Mouse (Mus musculus) embryonic fibroblast, embryonic 13.5 days (primary cell): ENCODE measurements around the gene Kcnh1.

Source experiments
- CTCF ChIP-seq: IDR thresholded peaks from 2 replicates; pipeline ENCODE4 v1.5.1; 2011; ENCODE audit warnings: mild to moderate bottlenecking, control low read depth, low read length, moderate library complexity, borderline replicate concordance; ENCODE audit not compliant: insufficient read depth
- POLR2A ChIP-seq: IDR thresholded peaks from 2 replicates; pipeline ENCODE4 v1.6.1; 2011; ENCODE audit warnings: low read depth, mild to moderate bottlenecking, control low read depth, low read length, moderate library complexity

DNA sequence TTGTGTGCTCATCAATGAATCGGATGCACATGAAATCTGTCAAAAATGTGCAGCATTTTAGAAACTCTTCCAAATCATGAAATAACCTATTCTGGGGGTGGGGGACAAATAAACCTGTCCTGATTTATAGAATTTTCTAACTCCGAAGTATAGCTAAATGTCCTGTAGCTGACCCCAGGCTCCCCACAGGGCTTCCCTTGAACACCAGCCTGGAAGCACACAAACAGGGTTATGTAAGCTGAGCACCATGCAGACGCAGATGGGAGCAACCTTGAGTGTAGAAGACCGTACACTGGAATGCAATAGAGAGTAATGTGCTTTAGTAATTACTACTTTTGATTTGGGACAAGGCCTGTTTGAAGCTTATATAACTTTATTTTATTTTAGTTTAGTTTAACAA is 122.4 kb downstream of the Kcnh1 start:
- no peak for TF ChIP-seq POLR2A
- no peak for TF ChIP-seq CTCF
